Mouse (Mus musculus): Measurements from ENCODE around the gene Hip1.
A peak's percentile ranks its signal among the peaks of the same experiment; 100 is the strongest.

Hip1 gene

DNA sequence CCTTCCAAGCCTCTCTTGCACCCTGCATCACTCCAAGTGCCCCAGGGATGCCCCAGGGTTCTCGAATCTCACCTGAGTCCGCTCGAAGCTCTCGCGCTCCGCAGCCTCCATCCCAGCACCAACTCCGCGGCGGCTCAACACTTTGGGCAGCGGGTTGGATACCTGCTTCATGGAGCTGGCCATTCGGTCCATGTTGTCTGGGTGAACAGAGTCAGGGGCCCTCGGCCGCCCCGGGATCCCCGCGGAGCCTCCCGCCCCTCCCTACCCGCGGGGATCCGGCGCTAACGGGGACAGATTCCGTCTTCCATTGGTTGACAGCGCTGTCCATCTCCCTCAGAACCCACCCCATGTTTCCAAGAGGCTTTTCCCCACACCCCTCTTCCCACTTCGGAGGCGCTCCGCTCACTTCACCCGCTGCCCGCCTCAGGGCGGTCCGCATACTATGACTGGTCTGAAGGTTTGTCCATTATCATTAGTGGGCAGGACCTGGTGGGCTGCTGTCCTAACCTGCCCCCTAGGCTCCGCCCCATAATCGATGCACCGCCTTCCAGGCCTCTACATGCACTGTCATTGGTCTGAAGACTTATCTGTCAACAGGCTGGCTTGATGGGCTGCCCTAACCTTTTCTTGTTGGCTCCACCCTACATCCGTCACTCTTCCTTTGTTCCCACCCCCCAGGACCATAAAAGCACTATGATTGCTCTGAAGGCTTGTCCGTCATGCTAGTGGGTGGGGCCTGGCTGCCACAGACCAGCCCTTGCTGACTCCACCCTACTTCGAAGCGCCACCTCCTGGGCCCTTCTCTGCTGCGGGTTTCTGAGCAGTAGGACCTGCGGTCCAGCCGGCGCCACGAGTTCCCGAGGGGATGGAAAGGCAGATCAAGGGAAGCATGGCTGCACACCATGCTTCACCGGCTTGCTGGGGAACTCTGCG lies at the start of gene Hip1:
TSS of gene Hip1 (minus strand) at position 256 of the 933 bp plus-strand sequence.
- peak; percentile 97 to 98 for DNase-seq

DNA sequence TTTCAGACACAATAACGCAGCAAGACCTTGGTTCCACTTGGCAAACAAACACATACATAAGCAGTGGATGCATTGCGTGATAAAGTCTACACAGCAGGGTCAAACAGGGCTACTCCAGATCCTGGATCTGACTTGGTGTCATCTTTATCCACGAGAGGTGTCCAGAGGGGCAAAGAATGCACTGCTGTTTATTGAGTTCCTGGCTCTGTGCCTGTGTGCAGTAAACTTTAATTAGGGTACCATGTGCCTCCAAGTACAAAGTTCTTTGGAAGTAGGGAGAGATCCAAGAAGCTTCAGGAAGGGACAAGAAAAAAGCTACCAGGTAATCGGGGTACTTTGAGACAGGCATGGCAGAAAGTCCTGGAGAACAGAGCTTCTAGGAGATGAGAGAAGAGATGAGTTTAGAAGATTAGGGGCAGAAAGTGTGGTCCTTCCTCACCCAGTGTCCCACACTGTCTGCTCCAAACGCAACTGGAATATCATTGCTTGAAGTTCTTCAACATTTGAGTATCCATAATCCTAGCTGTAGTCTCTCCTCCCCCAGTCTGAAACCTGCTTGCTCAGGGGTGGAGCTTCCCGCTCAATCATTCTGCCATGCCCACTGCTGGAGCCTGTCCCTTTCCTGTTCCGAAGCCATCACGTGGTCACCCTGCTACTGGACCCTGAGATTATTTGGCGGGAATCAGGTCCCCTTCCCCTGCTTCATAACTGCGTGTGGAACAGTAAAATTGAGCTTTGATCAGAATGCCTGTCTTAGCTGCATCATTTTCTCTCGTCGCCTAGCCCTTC lies 45.3 kb upstream of the Hip1 start:
- no peak for DNase-seq

DNA sequence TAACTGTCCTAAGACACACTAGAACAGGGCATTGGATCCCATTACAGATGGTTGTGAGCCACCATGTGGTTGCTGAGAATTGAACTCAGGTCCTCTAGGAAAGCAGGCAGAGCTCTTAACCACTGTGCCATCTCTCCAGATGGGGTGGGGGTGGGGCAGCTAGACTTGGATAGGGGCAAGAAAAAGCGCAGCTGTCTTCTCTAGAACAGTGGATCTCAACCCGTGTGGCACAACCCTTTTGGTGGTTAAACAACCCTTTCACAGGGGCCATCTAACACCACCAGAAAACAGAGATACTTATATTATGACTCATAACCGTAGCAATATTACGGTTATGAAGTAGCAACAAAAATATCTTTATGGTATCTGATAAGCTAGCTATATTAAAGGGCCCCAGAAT lies 42.8 kb upstream of the Hip1 start:
- DNase-seq, result no peak

DNA sequence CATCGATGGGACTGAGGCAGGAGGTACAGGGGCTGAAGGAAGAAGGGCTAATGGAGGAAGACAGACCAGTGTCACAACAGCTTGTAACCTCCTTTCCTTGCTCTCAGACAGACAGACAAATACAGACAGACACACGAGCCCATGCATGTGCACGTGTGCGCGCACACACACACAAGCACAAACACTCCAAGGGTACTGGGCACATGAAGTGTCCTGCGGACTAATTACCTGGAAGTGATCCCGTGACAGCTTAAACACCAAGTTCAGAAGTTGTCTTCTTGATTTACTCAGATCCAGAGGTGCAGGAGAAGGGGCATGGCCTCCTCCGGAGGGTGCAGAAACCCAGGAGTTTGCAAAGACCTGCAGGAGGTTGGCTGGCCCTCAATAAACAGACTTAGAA lies 40.8 kb upstream of the Hip1 start:
- DNase-seq, result no peak

DNA sequence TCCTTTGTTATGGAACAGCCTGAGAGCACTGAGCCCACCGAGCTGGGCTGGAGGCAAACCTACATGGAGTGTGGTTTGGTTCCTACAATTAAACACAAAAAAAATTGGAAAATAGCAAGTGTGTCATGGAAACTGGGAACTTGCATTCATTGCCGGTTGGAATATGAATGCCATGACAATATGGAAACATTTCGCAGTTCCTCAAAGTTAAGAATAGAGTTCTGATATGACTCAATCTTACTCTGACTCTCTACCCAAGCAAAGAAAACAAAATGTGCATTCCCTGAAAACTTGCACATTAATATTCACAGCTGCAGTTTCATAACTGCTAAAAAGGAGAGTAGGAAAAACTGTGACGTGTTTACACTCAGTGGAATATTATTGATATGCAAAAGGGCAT lies 37.4 kb upstream of the Hip1 start:
- no peak for DNase-seq

DNA sequence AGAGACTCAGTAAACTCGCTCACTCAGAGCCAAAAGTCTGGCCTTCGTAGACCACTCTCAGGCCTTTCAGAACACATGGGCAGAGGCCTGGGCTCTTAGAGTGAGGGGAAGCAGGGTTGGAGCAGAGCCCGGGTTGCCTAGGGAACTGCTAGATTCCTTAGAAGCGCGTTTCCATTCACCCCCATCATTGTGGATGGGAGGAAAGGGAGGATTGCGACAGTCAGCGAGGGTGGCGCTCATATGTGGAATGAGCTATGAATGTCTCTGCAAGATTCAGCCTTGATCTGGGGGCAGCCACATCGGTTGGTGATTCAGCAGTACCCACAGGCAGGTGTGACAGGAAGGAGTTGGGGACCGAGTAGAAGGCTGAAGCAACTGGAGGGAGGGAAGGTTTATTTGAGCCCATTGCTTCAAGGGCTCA lies 34.4 kb upstream of the Hip1 start:
- no peak for DNase-seq

DNA sequence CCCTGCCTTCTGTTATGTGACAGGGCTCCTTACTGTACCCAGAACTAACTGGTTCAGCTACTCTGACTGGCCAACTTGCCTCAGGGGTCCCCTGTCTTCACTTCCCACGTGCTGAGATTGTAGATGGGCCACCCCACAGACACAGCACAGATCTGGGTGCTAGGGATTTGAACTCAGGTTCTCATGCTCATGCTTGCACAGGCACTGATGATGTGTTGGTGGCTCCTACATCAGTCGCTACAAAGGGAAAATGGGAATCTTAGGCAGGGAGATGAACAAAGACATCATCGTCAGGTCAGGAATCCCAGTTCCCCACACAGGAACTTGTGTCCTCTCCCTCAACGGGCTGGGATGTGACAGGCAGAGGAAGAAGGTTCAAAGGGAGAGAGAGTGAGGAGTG lies 31.1 kb upstream of the Hip1 start:
- no peak for DNase-seq

DNA sequence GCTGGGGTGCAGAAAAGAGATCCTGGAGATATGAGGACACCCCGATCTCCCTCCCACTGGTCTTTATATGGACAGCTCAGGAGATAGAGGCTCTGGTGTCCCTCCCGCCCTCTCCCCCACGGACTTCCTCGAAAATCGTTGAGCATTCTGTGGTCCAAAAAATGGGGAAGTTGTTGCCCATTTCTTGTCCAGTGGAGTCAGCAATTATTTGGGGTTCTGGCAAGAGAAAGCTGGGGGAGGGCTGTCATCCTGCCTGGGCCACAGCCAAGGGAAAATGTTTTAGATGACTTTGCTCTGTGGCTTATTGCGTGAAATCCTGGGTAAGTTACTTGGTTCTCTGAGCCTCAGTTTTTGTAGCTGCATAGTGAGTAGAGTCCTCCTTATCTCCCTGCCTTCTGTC lies 28.1 kb upstream of the Hip1 start, which contains the start of gene Ccl24:
TSS of gene Ccl24 (minus strand) at position 44 of the 400 bp plus-strand sequence.
- DNase-seq, result no peak

DNA sequence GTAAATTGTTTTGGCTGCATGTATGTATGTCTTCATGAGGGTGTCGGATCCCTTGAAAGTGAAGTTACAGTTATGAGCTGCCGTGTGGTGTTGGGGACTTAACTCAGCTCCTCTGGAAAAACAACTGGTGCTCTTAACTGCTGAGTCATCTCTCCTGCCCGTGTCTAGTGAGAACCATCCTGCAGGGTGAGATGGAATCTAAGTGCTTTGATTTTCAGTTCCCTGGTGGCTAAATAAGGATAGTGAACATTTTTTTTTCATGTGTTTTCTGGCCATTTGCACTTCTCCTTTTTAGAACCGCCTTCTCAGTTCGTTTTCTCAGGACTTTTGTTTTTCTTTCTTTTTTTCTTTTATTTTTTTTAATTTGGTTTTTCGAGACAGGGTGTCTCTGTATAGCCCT lies 23.8 kb upstream of the Hip1 start:
- no peak for DNase-seq

DNA sequence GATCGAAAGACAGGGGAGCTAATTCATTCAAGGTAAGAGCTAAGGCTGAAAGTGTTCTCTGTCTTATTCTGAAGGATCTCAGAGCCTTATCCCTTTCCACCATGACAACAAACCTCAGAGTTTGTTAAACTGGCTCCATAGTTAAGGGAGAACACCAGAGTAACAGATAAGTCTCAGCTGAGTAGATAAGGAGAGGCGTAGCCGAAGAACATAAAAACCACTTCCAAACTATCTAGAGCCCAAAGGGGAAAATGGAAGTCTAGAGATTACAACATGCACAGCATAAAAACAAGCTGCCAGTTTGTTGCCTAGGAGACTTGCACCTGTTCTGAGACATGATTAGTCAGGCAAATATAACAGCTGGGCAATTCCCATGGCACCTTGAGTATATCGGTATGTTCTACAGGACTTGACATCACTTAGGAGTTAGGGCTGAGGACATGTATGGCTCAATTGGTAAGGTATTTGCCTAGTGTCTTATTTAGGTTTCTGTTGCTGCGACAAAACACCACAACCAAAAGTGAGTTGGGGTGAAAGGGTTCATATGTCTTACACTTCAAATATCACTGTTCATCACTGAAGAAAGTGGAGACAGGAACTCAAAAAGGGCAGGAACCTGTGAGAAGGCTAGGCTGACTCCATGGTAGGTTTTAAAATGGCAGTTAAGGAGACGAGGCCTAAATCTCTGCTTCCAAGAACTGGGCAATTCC lies 22.8 kb upstream of the Hip1 start:
- no peak for DNase-seq

DNA sequence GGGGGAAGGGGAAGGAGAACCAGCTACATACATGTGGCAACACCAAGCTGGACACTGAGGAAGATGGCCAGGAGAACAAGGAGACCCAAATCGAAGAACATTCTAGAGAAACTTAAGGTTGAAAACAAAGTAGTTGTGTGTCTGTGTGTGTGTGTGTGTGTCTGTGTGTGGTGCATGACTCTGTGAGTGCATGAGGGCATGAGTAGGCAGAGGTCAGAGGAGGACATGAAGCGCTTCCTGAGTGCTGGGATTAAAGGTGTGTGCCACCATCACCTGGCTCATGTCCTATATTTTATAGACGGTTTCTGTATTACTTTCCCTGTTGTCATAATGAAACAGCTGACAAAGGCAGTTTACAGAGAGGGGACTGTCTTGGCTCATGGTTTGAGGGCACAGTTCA lies 18.5 kb upstream of the Hip1 start, which contains the start of gene Ccl26:
TSS of gene Ccl26 (minus strand) at position 101 of the 400 bp plus-strand sequence.
- DNase-seq, result no peak

DNA sequence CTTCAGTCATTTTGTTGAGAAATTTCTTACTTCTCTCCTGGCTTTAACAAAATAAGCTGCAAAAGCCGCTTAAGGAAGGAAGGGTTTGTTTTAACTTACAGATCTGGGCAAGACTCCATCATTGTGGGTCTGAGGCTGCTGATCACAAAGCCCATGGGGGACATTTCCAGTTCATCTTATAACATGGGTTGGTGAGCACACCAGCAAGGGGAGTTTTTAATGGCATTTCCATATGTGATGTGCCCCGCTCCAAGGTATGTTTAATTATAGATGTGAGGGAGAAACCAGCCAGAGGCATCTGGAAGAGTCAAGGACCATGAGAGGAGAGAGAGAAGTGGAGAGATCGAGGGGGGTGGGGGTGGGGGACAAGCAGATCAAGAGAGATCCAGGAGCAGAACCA lies 12.8 kb upstream of the Hip1 start:
- no peak for DNase-seq

DNA sequence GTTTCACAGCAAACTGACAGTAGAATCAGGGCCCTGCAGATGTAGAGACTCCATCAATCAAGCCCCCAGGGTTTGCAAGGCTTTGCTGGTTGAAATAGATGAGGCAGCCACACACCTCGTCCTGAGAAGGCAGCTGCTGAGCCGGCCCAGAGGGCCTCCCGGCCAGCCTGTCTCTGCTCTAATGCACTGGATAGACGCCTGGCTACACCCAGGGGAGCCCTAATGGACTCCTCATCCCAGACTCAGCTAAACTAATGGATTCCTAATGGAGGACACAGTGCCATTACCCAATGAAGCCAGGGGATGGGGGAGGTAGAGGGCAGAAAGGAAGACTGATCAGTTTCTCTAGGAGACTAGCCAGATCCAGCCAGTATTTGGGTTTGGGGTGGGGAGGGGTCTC lies 12.1 kb upstream of the Hip1 start:
- no peak for DNase-seq

DNA sequence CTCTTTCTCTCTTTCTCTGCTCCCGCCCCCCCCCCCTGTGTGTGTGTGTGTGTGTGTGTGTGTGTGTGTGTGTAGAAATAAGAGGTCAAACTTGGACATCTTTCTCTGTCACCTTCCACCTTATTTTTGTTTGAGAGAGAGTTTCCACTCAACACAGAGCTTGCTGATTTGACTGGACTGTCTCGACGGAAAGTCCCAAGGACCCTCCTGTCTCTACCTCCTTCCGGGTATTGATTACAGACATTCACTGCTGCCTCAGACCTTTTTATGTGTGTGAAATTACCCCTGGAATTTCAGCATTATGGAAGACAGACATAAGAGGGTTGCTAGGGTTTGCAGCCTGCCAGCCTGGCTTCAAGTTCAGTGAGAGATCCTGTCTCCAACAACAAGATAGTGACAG lies 11.3 kb upstream of the Hip1 start:
- no peak for DNase-seq

DNA sequence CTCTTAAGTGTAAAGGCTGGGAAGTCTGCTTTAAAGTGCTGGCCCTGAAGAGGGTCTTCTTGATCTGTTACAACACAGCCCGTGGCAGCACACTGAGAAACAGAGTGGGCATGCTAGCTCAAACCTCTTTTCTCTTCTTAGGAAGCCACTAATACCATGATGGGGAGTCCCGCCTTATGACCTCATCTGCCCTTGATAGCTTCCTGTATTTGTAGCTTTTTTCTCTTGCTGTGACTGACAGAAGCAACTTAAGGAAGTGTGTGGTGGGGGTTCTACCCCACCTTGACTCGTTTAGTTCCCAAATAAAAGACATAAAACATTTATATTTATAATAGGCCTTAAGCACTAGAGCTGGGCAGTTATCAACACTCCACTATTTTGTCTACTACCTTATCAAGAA lies 6.7 kb upstream of the Hip1 start:
- no peak for DNase-seq

DNA sequence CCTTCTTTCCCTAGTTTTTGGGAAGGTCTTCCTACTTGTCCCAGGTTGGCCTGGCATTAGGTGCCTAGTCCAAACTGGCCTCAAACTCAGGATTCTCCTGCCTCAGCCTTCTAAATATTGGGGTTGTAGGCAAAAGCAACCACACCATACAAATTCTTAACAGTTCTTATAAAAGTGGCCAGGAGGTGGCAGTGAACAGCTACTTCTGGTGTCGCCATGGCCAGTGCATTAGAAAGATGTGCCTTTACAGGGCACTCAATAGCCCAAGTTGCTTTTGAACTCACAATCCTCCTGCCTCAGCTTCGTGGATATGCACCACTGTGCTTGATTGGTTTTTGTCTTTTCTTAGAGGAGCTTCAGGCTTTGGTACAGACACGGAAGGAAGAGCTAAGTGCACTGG lies 6.0 kb upstream of the Hip1 start:
- peak; percentile 43 to 49 for DNase-seq

DNA sequence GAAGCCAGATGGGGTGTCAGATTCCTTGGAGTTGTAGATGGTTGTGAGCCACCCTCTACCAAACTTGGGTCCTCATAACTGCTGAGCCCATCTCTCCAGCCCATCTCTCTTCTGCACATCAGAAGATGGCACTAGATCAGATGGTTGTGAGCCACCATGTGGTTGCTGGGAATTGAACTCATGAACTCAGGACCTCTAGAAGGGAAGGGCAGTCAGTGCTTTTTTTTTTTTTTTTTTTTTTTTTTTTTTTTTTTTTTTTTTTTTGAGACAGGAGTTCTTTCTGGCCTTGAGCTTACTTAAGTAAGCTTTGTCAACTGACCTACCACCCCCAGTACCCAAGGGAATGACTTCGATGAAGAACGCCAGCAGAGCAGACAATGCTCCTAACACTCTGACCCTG lies 3.1 kb upstream of the Hip1 start:
- DNase-seq, result no peak

DNA sequence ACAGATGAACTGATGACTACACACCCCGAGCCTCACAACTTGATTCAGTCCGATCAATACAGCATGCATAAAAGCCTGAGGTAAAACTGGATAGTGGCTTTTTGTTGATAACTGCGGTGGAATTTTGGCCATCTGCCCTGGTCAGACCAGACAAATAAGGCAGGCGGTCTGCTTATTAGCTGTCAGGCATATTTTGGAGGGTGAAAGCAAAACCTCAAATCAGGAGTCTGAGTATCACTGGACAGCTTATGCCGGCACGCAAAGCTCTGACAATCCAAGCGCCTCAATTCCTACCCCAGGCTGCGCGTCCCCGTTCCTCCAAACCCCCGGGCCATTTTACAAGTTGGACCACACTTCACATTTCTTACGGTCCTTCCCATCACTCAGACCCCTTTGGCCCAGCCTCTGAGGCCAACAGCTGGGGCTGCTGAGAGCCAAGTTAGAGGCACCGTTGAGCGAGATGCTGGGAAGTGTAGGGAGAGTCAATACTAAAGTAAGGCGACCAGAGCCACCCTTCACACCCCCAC lies 825 bp downstream of the Hip1 start:
- DNase-seq, result no peak

DNA sequence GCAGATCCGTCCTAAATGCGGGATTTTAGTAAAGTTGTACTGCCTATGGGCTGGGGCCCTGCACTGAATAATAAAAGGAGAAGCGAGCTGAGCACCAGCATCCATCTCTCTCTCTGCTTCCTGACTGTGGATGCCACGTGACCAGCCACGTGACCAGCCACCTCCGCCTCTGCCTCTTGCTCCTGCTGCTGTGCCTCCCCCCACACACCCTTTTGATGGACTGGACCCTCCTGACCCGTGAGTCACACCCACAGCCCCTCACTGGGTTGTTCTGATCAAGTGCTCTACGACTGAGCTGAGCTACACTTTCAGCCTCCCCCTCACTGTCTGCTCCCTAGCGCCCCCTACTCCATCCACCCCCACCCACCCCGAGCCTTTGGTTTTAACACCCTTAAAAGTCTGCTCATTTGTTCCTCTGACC lies 7.1 kb downstream of the Hip1 start:
- peak; percentile 73 to 76 for DNase-seq

DNA sequence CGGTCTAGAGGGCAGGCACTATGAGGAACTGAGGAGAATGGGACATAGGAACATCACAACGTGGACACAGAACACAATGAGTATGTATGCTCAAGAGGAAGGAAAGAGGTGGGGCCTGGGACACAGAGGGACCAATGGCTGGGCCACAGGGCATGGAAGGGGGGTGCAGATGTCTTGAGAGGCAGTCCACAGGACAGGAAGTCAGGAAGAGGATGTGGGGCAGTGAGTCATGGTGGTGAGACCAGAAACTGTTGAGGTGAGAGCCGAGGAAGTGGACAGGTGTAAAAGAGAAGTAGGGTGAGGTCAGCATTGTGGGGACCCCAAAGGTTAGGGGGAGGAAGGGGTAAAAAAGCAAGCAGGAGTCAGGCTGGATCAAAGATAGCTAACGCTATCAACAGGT lies 7.6 kb downstream of the Hip1 start:
- peak; percentile 80 to 87 for DNase-seq

DNA sequence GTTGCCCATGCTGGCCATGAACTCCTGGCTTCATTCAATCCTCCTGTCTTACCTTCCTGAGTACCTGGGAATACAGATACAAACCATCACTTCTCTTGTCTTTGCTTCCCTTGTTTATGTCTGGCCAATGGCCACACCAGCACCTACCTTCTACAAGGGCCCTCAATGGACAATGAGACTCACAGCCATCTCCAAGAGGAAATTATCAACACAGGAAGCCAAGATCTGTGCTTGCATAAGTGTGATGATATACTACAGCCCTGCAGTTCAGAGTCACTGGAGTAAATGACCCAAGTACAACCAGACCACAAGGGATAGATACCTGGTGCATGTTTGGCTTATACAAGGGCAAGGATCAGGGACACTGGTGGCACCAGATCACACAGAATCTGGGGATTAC lies 9.1 kb downstream of the Hip1 start:
- no peak for DNase-seq

DNA sequence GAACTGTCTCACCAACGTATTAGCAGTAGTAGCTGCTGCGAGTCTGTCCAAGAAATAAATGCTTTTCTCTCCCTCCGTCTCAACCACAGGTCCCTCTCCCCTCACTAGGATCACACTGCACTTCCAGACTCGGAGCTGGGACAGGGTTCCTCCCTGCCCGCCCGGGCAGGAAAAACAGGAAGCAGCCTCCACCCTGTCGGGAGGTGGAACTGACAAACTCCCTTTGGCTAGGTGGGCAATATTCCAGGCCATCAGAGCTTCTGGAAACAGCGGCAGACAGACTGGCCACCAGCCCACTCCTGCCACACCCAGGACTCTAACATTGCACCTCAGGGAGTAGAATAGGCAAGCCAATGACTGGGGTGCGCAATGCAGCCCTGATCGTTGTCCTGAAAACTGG lies 11.5 kb downstream of the Hip1 start:
- DNase-seq, result no peak

DNA sequence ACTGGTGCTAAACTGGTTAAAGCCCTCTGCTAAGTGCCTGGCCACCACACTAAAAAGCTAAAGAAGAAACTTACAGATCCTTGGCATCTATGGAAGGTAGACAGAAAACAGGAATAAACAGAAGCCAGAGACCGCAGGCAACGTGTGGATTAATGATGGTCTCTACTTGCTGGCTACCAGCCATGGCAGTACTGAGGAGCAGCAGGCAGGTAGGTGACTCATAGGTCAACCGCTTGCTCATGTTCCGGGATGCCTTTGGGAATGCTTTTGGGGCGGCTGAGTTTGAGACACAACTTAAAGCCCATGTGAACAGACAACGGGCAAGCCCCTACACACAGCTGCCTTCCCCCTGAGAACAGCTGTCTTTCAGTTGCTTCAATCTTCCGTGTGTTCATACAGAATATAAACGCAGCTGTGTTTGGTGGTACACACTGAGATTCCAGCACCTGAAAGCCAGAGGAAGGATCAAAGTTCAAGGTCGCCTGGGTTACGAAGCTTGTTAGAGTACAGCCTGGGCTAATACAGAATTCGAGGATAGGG lies 13.5 kb downstream of the Hip1 start:
- DNase-seq, result no peak

Data from B cell, adult 2 months (primary cell).